Mouse (Mus musculus): Measurements from ENCODE around the gene Arpp21. TPM values are rescaled to one million over a fixed set of nuclear protein-coding genes. Genes with fewer than 3 reads are reported as not detected.

The Arpp21 gene
- polyA plus RNA-seq, 1 experiment: 36.1 TPM

DNA sequence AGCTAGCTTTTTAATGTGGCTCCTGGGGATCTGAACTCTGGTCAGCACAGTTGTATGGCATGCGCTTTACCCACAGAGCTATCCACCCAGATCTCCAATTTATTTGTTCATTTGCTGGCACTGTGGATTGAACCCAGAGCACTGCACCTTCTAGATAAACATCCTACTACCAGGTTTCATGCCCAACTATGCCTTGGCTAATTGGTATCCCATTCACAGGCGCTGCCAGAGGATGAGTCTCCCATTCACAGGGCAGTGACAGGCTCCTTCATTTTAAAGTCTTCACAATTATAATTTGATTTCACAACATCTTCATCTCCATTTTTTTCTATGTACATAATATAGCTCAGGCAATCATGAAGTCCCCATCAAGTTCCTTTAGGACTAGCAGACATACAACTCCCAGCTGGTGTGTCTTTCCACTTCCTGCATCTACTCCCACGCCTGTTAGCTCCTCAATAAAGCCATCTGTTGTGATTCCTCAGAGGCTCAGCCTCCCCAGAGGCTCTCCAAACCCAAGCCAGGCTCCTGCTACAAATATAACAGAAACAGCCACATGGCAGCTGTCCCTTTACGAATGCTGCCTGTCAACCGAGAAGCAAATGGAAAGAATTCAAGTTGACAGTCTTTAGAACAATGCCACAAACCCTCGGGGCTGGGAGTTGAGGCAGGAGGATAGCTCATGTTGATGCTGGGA lies 133.4 kb downstream of the Arpp21 start:
- no peaks in the 10 kb centered on the region for H3K27me3 ChIP-seq (ENCODE audit: control insufficient read depth, insufficient read depth, insufficient read length)
- peak overlapping the region; percentile 50 for H3K4me2 ChIP-seq (ENCODE audit: low read depth)
- peak; percentile 55 for TF ChIP-seq TCF12 (IDR thresholded peaks at IDR 0.05; ENCODE audit: insufficient read depth, poor library complexity, severe bottlenecking)
- no peak for TF ChIP-seq POLR2A (IDR thresholded peaks at IDR 0.05; ENCODE audit: insufficient read length, low read depth)
- no peak for TF ChIP-seq TCF3 (IDR thresholded peaks at IDR 0.05; ENCODE audit: insufficient read length, low read depth)
- TF ChIP-seq MYOD1 (IDR thresholded peaks at IDR 0.05; ENCODE audit: control insufficient read depth in 1 of 3, insufficient read length in 2 of 3, low read depth in 2 of 3): peak; percentile 47 to 83 (median 82)
- TF ChIP-seq MAX (IDR thresholded peaks at IDR 0.05; ENCODE audit: low read depth): no peak
- no peak for TF ChIP-seq CEBPB (IDR thresholded peaks at IDR 0.05; ENCODE audit: insufficient read depth, poor library complexity, severe bottlenecking)
- TF ChIP-seq MYOG (IDR thresholded peaks at IDR 0.05; ENCODE audit: control insufficient read depth in 1 of 3, insufficient read depth in 1 of 3, insufficient read length in 2 of 3, low read depth in 2 of 3): peak in 2 of 3 experiments; percentile 40 to 56
- no peak for TF ChIP-seq SRF (IDR thresholded peaks at IDR 0.05; ENCODE audit: control insufficient read depth, insufficient read length, low read depth)
- TF ChIP-seq E2F4 (IDR thresholded peaks at IDR 0.05; ENCODE audit: insufficient read depth): no peak
- TF ChIP-seq REST (IDR thresholded peaks at IDR 0.05; ENCODE audit: insufficient read depth, insufficient read length): no peak
- H3ac ChIP-seq (ENCODE audit: control insufficient read depth, insufficient read length): no peak overlapping the region
- no peaks in the 10 kb centered on the region for H3K36me3 ChIP-seq (ENCODE audit: control insufficient read depth, insufficient read depth)
- no peaks in the 10 kb centered on the region for H3K79me2 ChIP-seq (ENCODE audit: control insufficient read depth, insufficient read depth)
- H3K4me3 ChIP-seq: no peak overlapping the region

DNA sequence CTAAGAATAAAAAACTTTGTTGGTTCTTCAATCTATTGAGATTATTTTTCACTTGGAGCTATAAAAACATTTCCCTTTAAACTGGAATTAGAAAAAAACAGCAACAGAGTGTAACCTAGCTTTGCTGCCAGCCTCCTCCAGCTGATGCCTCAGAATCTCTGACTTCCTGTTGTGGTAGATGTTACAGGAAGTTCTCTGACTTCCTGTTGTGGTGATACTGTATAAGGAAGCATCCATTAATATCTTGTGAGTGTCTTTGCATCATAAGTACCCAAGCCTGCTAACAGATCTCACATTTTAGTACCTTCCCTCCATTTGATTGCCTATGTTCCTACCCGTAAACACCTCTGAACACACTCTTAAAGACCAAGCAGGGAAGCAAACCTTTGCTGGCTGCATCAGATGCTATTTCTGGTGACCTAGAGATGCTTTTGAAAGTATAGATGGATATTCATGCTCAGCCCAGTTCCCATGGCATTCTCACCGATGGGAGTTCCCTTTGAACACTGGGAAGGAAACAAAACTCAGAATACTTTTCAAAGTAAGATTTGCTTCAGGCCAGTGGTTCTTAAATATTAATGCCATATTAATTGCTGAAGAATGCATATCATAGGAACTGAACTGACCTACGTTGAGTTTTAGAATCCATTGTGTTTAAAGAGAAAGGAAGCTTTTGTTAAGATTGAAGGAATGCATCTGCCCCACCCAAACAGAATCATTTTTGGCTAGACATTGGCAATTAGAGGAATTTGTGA lies 134.7 kb downstream of the Arpp21 start:
- Histone ChIP-seq H3K4me2 (ENCODE audit: low read depth) (no peak overlapping the region), H3K27me3 (ENCODE audit: control insufficient read depth, insufficient read depth, insufficient read length) (no peaks in the 10 kb centered on the region), H3K79me2 (ENCODE audit: control insufficient read depth, insufficient read depth) (no peaks in the 10 kb centered on the region), H3K4me3 (no peak overlapping the region), H3K36me3 (ENCODE audit: control insufficient read depth, insufficient read depth) (no peaks in the 10 kb centered on the region), H3ac (ENCODE audit: control insufficient read depth, insufficient read length) (no peak overlapping the region)
- no peak for TF ChIP-seq E2F4 (IDR thresholded peaks at IDR 0.05; ENCODE audit: insufficient read depth)
- TF ChIP-seq CEBPB (IDR thresholded peaks at IDR 0.05; ENCODE audit: insufficient read depth, poor library complexity, severe bottlenecking): no peak
- TF ChIP-seq MAX (IDR thresholded peaks at IDR 0.05; ENCODE audit: low read depth): no peak
- TF ChIP-seq POLR2A (IDR thresholded peaks at IDR 0.05; ENCODE audit: insufficient read length, low read depth): no peak
- no peak for TF ChIP-seq MYOG (IDR thresholded peaks at IDR 0.05; ENCODE audit: control insufficient read depth in 1 of 3, insufficient read depth in 1 of 3, insufficient read length in 2 of 3, low read depth in 2 of 3)
- no peak for TF ChIP-seq REST (IDR thresholded peaks at IDR 0.05; ENCODE audit: insufficient read depth, insufficient read length)
- no peak for TF ChIP-seq SRF (IDR thresholded peaks at IDR 0.05; ENCODE audit: control insufficient read depth, insufficient read length, low read depth)
- no peak for TF ChIP-seq TCF12 (IDR thresholded peaks at IDR 0.05; ENCODE audit: insufficient read depth, poor library complexity, severe bottlenecking)
- no peak for TF ChIP-seq TCF3 (IDR thresholded peaks at IDR 0.05; ENCODE audit: insufficient read length, low read depth)
- TF ChIP-seq MYOD1 (IDR thresholded peaks at IDR 0.05; ENCODE audit: control insufficient read depth in 1 of 3, insufficient read length in 2 of 3, low read depth in 2 of 3): no peak
- no peak for TF ChIP-seq POLR2AphosphoS2 (IDR thresholded peaks at IDR 0.05; ENCODE audit: insufficient read length, low read depth)
- no peak for TF ChIP-seq USF1 (IDR thresholded peaks at IDR 0.05; ENCODE audit: low read depth)

DNA sequence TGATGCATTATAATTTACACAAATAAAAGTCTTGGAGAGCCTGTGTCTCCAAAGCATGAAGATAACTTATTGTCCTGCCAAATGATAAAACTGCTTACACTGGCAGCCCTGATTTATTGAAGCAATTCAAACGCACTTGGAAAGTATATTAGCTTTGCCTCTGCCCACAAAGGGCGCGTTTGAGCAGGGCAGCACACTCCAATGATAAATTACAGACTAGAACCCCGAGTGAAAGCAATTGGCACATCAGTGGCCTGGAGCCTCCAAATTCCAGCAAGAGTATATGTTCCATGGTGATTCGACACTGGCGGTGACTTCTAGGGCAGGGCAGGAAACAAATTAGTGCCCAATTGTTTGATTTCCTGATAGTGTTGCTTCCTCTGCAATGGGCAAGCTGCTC lies 137.5 kb downstream of the Arpp21 start:
- Histone ChIP-seq H3K4me3 (no peak overlapping the region), H3ac (ENCODE audit: control insufficient read depth, insufficient read length) (no peak overlapping the region), H3K27me3 (ENCODE audit: control insufficient read depth, insufficient read depth, insufficient read length) (no peaks in the 10 kb centered on the region), H3K4me2 (ENCODE audit: low read depth) (no peak overlapping the region), H3K79me2 (ENCODE audit: control insufficient read depth, insufficient read depth) (no peaks in the 10 kb centered on the region), H3K36me3 (ENCODE audit: control insufficient read depth, insufficient read depth) (no peaks in the 10 kb centered on the region)
- TF ChIP-seq MYOG (IDR thresholded peaks at IDR 0.05; ENCODE audit: control insufficient read depth in 1 of 3, insufficient read depth in 1 of 3, insufficient read length in 2 of 3, low read depth in 2 of 3): no peak

DNA sequence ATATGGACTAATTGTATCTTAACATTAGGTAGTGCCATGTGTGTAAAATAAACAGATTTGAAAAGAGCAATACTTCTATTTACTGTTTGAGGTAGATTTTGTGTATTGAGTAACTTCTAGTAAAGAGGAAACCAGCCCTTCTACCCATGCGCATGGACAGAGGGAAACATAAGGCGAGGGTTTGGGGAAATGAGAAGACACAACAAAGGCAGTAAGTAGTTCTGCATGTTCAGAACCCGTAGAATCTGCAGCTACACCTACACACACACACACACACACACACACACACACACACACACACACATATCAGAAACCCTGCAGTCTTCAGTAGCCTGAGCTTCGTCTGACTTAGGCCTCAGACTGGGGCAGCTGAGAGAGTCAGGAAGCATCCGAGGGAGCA lies 140.0 kb downstream of the Arpp21 start:
- Histone ChIP-seq H3K79me2 (ENCODE audit: control insufficient read depth, insufficient read depth) (no peaks in the 10 kb centered on the region), H3K36me3 (ENCODE audit: control insufficient read depth, insufficient read depth) (no peaks in the 10 kb centered on the region), H3ac (ENCODE audit: control insufficient read depth, insufficient read length) (no peak overlapping the region), H3K4me2 (ENCODE audit: low read depth) (no peak overlapping the region), H3K27me3 (ENCODE audit: control insufficient read depth, insufficient read depth, insufficient read length) (no peaks in the 10 kb centered on the region), H3K4me3 (no peak overlapping the region)
- TF ChIP-seq MAX (IDR thresholded peaks at IDR 0.05; ENCODE audit: low read depth): no peak
- TF ChIP-seq USF1 (IDR thresholded peaks at IDR 0.05; ENCODE audit: low read depth): no peak

DNA sequence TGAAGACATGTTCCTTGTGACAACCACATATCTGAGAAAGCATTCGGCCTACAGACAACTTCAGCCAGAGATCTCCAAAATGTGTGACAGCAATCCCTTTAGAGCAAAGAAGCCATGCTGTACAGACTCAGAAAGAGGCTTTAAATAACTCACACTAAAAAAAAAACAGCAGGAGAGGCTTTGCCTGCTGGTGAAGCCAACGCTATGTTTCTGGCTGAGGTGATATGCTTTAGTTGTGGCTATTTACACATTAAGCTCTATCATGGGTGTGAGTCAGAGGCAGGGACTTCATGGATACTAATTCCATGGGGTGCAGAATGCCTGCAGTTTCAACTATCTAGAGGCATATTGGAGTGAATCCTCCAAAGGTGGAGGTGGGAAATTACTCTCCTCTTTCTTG lies 140.5 kb downstream of the Arpp21 start:
- H3K4me3 ChIP-seq: no peak overlapping the region
- no peak for TF ChIP-seq MYOG (IDR thresholded peaks at IDR 0.05; ENCODE audit: control insufficient read depth in 1 of 3, insufficient read depth in 1 of 3, insufficient read length in 2 of 3, low read depth in 2 of 3)
- TF ChIP-seq E2F4 (IDR thresholded peaks at IDR 0.05; ENCODE audit: insufficient read depth): no peak
- TF ChIP-seq TCF3 (IDR thresholded peaks at IDR 0.05; ENCODE audit: insufficient read length, low read depth): no peak
- TF ChIP-seq SRF (IDR thresholded peaks at IDR 0.05; ENCODE audit: control insufficient read depth, insufficient read length, low read depth): no peak
- TF ChIP-seq MAX (IDR thresholded peaks at IDR 0.05; ENCODE audit: low read depth): no peak
- TF ChIP-seq REST (IDR thresholded peaks at IDR 0.05; ENCODE audit: insufficient read depth, insufficient read length): no peak
- TF ChIP-seq CEBPB (IDR thresholded peaks at IDR 0.05; ENCODE audit: insufficient read depth, poor library complexity, severe bottlenecking): no peak
- no peak for TF ChIP-seq POLR2AphosphoS2 (IDR thresholded peaks at IDR 0.05; ENCODE audit: insufficient read length, low read depth)
- no peak for TF ChIP-seq MYOD1 (IDR thresholded peaks at IDR 0.05; ENCODE audit: control insufficient read depth in 1 of 3, insufficient read length in 2 of 3, low read depth in 2 of 3)
- no peaks in the 10 kb centered on the region for H3K79me2 ChIP-seq (ENCODE audit: control insufficient read depth, insufficient read depth)
- no peaks in the 10 kb centered on the region for H3K27me3 ChIP-seq (ENCODE audit: control insufficient read depth, insufficient read depth, insufficient read length)
- H3ac ChIP-seq (ENCODE audit: control insufficient read depth, insufficient read length): no peak overlapping the region
- no peak overlapping the region for H3K4me2 ChIP-seq (ENCODE audit: low read depth)
- no peaks in the 10 kb centered on the region for H3K36me3 ChIP-seq (ENCODE audit: control insufficient read depth, insufficient read depth)
